Mouse (Mus musculus): Measurements from ENCODE around the gene Gigyf2. TPM values are rescaled to one million over a fixed set of nuclear protein-coding genes. Genes with fewer than 3 reads are reported as not detected.

Gene Gigyf2
- total RNA-seq, 2 experiments from 2014 or later: 90.5 to 162 TPM

Other genes with a start within 250 kb of the Gigyf2 start
- gene Alppl2, start 237.1 kb upstream of the Gigyf2 start, total RNA-seq (2015; ENCODE audit: low replicate concordance): not detected in 2 replicates
- gene Alppl2, start 237.1 kb upstream of the Gigyf2 start, total RNA-seq (2017; ENCODE audit: low replicate concordance): not detected in 2 replicates
- not detected in 2 replicates for gene Alpi, start 225.4 kb upstream of the Gigyf2 start, total RNA-seq (2015; ENCODE audit: low replicate concordance)
- not detected in 2 replicates for gene Alpi, start 225.4 kb upstream of the Gigyf2 start, total RNA-seq (2017; ENCODE audit: low replicate concordance)
- not detected in 2 replicates for gene Akp3, start 202.0 kb upstream of the Gigyf2 start, total RNA-seq (2015; ENCODE audit: low replicate concordance)
- gene Akp3, start 202.0 kb upstream of the Gigyf2 start, total RNA-seq (2017; ENCODE audit: low replicate concordance): not detected in 2 replicates
- gene Ecel1, start 170.5 kb upstream of the Gigyf2 start, total RNA-seq (2015; ENCODE audit: low replicate concordance): not detected in 2 replicates
- gene Ecel1, start 170.5 kb upstream of the Gigyf2 start, total RNA-seq (2017; ENCODE audit: low replicate concordance): not detected in 2 replicates
- gene Prss56, start 143.7 kb upstream of the Gigyf2 start, total RNA-seq (2015; ENCODE audit: low replicate concordance): not detected in 2 replicates
- gene Prss56, start 143.7 kb upstream of the Gigyf2 start, total RNA-seq (2017; ENCODE audit: low replicate concordance): not detected in 2 replicates
- gene Chrnd, start 136.4 kb upstream of the Gigyf2 start, total RNA-seq (2015; ENCODE audit: low replicate concordance): not detected in 2 replicates
- not detected in 2 replicates for gene Chrnd, start 136.4 kb upstream of the Gigyf2 start, total RNA-seq (2017; ENCODE audit: low replicate concordance)
- gene Chrng, start 122.3 kb upstream of the Gigyf2 start, total RNA-seq (2015; ENCODE audit: low replicate concordance): not detected in 2 replicates
- not detected in 2 replicates for gene Chrng, start 122.3 kb upstream of the Gigyf2 start, total RNA-seq (2017; ENCODE audit: low replicate concordance)
- 37.8 and 49.9 TPM in 2 replicates for gene Eif4e2, start 113.1 kb upstream of the Gigyf2 start, total RNA-seq (2015; ENCODE audit: low replicate concordance)
- 22.8 and 29.3 TPM in 2 replicates for gene Eif4e2, start 113.1 kb upstream of the Gigyf2 start, total RNA-seq (2017; ENCODE audit: low replicate concordance)
- gene Efhd1, start 62.6 kb upstream of the Gigyf2 start, total RNA-seq (2015; ENCODE audit: low replicate concordance): not detected in 2 replicates
- 1.8 TPM in 1 of 2 replicates, not detected in the other for gene Efhd1, start 62.6 kb upstream of the Gigyf2 start, total RNA-seq (2017; ENCODE audit: low replicate concordance)
- gene Kcnj13, start 67.7 kb downstream of the Gigyf2 start, total RNA-seq (2015; ENCODE audit: low replicate concordance): not detected in 2 replicates
- gene Kcnj13, start 67.7 kb downstream of the Gigyf2 start, total RNA-seq (2017; ENCODE audit: low replicate concordance): not detected in 2 replicates
- not detected in 2 replicates for gene Snorc, start 143.3 kb downstream of the Gigyf2 start, total RNA-seq (2015; ENCODE audit: low replicate concordance)
- not detected in 2 replicates for gene Snorc, start 143.3 kb downstream of the Gigyf2 start, total RNA-seq (2017; ENCODE audit: low replicate concordance)
- gene Neu2, start 182.9 kb downstream of the Gigyf2 start, total RNA-seq (2015; ENCODE audit: low replicate concordance): not detected in 2 replicates
- not detected in 2 replicates for gene Neu2, start 182.9 kb downstream of the Gigyf2 start, total RNA-seq (2017; ENCODE audit: low replicate concordance)
- not detected in 2 replicates for gene Ngef, start 246.9 kb downstream of the Gigyf2 start, total RNA-seq (2015; ENCODE audit: low replicate concordance)
- gene Ngef, start 246.9 kb downstream of the Gigyf2 start, total RNA-seq (2017; ENCODE audit: low replicate concordance): not detected in 2 replicates

Data from erythroid progenitor cell, adult 5-6 weeks (primary cell).